Mouse (Mus musculus): ENCODE measurements around the gene Gm21915.

GRCm38 (mm10) chr9:40641318-40641717 lies 29.1 kb upstream of the Gm21915 start:
- TF ChIP-seq EP300 (IDR thresholded peaks at IDR 0.05; ENCODE audit: low read depth) = no peak
- no peak for TF ChIP-seq CTCF (IDR thresholded peaks at IDR 0.05; ENCODE audit: low read depth)
